ENCODE assay signal across 13 mouse cellular contexts in the genomic region with DNA sequence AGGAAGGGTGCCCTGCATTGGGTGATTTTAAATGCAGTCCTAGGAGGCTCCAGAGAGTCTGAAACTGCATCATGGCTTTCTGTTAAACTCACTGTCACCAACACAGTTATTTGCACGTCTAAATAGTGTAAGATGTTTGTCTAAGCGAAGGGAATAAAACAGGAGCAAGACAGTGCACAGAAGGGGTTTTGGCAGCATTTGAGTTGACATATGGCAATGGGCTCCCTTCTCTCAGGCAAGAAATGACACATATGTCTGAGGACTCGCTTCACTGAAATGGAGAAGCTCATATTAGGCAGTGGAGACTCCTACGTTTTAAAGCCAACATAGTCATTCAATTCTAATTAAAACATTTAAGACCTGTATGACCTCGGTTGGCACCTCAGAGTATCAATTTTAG.
DNase-seq lines count a peak whose midpoint lies in the region; ATAC-seq and TF ChIP-seq lines count a peak whose summit lies in the region.
"Had no signal": no experiment of that assay in that cellular context is flagged by ENCODE, and none has a peak within 500 bp of the region (broad histone marks: within the 10 kb centered on the region; RNA-seq: fewer than 3 reads in every experiment).

No protein-coding gene starts in this region.

- 26% methylated on average over 5 of the region's 5 CpGs for WGBS in kidney, postnatal 0 days

- no peaks in the 10 kb centered on the region for H3K4me1 ChIP-seq in kidney, postnatal 0 days (replicated peaks; ENCODE audit: insufficient read depth, low read length)
- H3K4me1 ChIP-seq: liver, embryonic 13.5 days had no signal

- TF ChIP-seq CTCF in kidney, postnatal 0 days (IDR thresholded peaks at IDR 0.05; ENCODE audit: low read depth) = no peak

- H3K27me3 ChIP-seq in kidney, postnatal 0 days (ENCODE audit: insufficient read depth, low read length) = no peaks in the 10 kb centered on the region
- H3K27me3 ChIP-seq: liver, embryonic 13.5 days had no signal

- no peak overlapping the region for H3K4me3 ChIP-seq in kidney, postnatal 0 days (replicated peaks; ENCODE audit: low read depth, low read length)
- H3K4me3 ChIP-seq: liver, embryonic 13.5 days; myocyte had no signal

- no peak overlapping the region for H3K27ac ChIP-seq in kidney, postnatal 0 days
- H3K27ac ChIP-seq: liver, embryonic 13.5 days; macrophage had no signal

- H3K4me2 ChIP-seq in kidney, postnatal 0 days (ENCODE audit: low read length) = no peak overlapping the region
- H3K4me2 ChIP-seq: heart, embryonic 11.5 days; liver, embryonic 13.5 days had no signal

- DNase-seq in kidney, postnatal 0 days (ENCODE audit: low spot score) = peak; percentile 41
- no peak for DNase-seq in kidney, postnatal 10 days
- DNase-seq in cerebellum, adult 8-10 months = peak; percentile 50
- peak; percentile 26 for DNase-seq in layer of hippocampus, adult 9-10 months (ENCODE audit: low spot score)
- no peak for DNase-seq in gastrocnemius, postnatal 14 days
- DNase-seq: adrenal gland, postnatal 36 days; liver, embryonic 13.5 days; thymus, postnatal 4 days had no signal

- H3K9me3 ChIP-seq in kidney, postnatal 0 days (replicated peaks; ENCODE audit: low read length) = no peaks in the 10 kb centered on the region
- H3K9me3 ChIP-seq: liver, embryonic 13.5 days had no signal

- no peaks in the 10 kb centered on the region for H3K36me3 ChIP-seq in kidney, postnatal 0 days (ENCODE audit: insufficient read depth, low read length)
- H3K36me3 ChIP-seq: liver, embryonic 13.5 days had no signal

- ATAC-seq in kidney, postnatal 0 days (replicated peaks; ENCODE audit: low FRiP score, low read depth) = no peak
- peak; percentile 89 for ATAC-seq in cerebellum, adult (ENCODE audit: insufficient number of reproducible peaks, low FRiP score, low TSS enrichment)
- ATAC-seq in megakaryocyte progenitor cell, adult 5-6 weeks (replicated peaks; ENCODE audit: poor library complexity) = no peak

- intact Hi-C loops in gastrocnemius, postnatal 14 days (cut with DNase I; ENCODE audit: low total_unique reads) = no loop called here

- no peak overlapping the region for H3K9ac ChIP-seq in kidney, postnatal 0 days (ENCODE audit: low read depth, low read length)
- H3K9ac ChIP-seq: liver, embryonic 13.5 days had no signal

Comparison
In these comparisons a context has a peak if more than half of its experiments do, and no peak if none do; other contexts are left out.
1. DNase-seq: peak in kidney, postnatal 0 days (single experiment), cerebellum, adult 8-10 months (single experiment) and layer of hippocampus, adult 9-10 months (single experiment); none in kidney, postnatal 10 days (single experiment) and gastrocnemius, postnatal 14 days (single experiment).